Mouse (Mus musculus): Measurements from ENCODE around the gene Cdh26. TPM values are rescaled to one million over a fixed set of nuclear protein-coding genes. Genes with fewer than 3 reads are reported as not detected.

Cdh26 gene
- total RNA-seq, 2 experiments from 2014 or later = not detected

- H3K27ac ChIP-seq = no peak overlapping the region
- intact Hi-C loops (cut with DNase I) = no loop called here
- TF ChIP-seq CTCF (IDR thresholded peaks at IDR 0.05) = no peak
- no peak overlapping the region for H3K4me3 ChIP-seq
- DNase-seq = no peak
These were observed 92.5 kb downstream of the Cdh26 start for GRCm38 (mm10) chr2:178522786-178523185.

- TF ChIP-seq CTCF (IDR thresholded peaks at IDR 0.05) = no peak
- Histone ChIP-seq H3K27ac (no peak overlapping the region), H3K4me3 (no peak overlapping the region)
- no peak for DNase-seq
- intact Hi-C loops (cut with DNase I) = no loop called here
These were observed 96.4 kb downstream of the Cdh26 start for GRCm38 (mm10) chr2:178526776-178527175.

- no peak for TF ChIP-seq CTCF (IDR thresholded peaks at IDR 0.05)
- Histone ChIP-seq H3K4me3 (no peak overlapping the region), H3K27ac (no peak overlapping the region)
- intact Hi-C loops (cut with DNase I) = no loop called here
- DNase-seq = no peak
These were observed 100.9 kb downstream of the Cdh26 start for GRCm38 (mm10) chr2:178531226-178531625.

GRCm38 (mm10) chr2:178536574-178536973 lies 106.2 kb downstream of the Cdh26 start:
- Histone ChIP-seq H3K27ac (no peak overlapping the region), H3K4me3 (no peak overlapping the region)
- intact Hi-C loops (cut with DNase I) = no loop called here
- no peak for TF ChIP-seq CTCF (IDR thresholded peaks at IDR 0.05)
- DNase-seq = no peak

Other genes starting within 250 kb of the Cdh26 start
- under 1 TPM; 0.11 to 0.20 TPM for gene Sycp2, start 22.8 kb upstream of the Cdh26 start, total RNA-seq (2021)
- 1 to 10 TPM; 3.0 to 6.3 TPM for gene Ppp1r3d, start 16.1 kb upstream of the Cdh26 start, total RNA-seq (2021)
- gene Fam217b, start 16.0 kb upstream of the Cdh26 start, total RNA-seq (2021) = 1 to 10 TPM; 1.8 to 3.1 TPM

All from gastrocnemius, adult 2 months (tissue).